Mouse (Mus musculus) brain, embryonic 14.5 days (tissue): Measurements from ENCODE around the gene Insrr.

Experiments used
- CTCF ChIP-seq: fragments of 200-500 bp; IDR thresholded peaks from 2 replicates; pipeline ENCODE4 v1.5.1; 2012; ENCODE audit warnings: inconsistent platforms, mild to moderate bottlenecking, moderate library complexity, borderline replicate concordance; ENCODE audit not compliant: insufficient read depth, insufficient read length; ENCODE audit errors: extremely low read depth
- POLR2A ChIP-seq: fragments of 200-500 bp; IDR thresholded peaks from 2 replicates; pipeline ENCODE4 v1.6.1; 2012; ENCODE audit warnings: mild to moderate bottlenecking, inconsistent platforms, borderline replicate concordance; ENCODE audit not compliant: poor library complexity, insufficient read depth, insufficient read length, severe bottlenecking; ENCODE audit errors: extremely low read depth

DNA sequence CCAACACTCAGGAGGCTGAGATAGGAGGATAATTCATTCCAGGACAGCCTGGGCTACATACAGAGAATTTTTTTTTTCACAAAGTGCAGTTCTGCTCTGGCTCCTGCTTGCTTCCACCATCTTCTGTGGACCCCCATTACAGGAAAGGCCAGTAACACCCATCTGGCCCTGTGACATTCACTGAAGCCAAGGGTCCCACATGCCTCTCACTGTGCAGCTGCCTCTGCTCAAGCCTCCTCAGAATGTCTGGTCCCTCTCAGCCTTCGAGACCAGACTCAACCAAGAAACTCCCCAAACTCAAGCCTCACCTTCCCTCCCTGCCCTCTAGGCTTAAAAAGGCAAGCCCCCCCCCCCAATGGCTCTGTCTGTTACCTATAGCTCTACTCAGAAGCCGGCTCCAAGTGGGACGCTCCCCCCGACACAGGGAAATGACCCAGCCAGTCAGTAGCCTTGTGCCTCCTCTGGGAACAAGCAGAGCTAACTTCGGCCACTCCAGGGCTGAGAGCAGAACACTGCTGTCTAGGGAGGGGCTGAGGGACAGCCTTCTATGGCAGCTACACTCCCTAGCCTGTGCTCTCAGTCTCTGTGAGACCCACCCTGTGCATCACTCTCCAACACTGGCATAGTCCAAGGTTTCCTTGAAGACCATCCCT, 31.0 kb upstream of the Insrr start:
- no peak for TF ChIP-seq CTCF
- no peak for TF ChIP-seq POLR2A
